Mouse (Mus musculus) liver, embryonic 14.5 days (tissue): Measurements from ENCODE around the gene Mrpl48.

Experiments
- CTCF ChIP-seq: IDR thresholded peaks from 2 replicates; pipeline ENCODE4 v1.5.1; 2016; ENCODE audit warnings: antibody characterized with exemption, low read depth, control low read depth
- EP300 ChIP-seq: IDR thresholded peaks from 2 replicates; pipeline ENCODE4 v1.6.1; 2016; ENCODE audit warnings: antibody characterized with exemption, low read depth

- TF ChIP-seq CTCF (no peak), EP300 (no peak)
These were observed 106.2 kb downstream of the Mrpl48 start for GRCm38 (mm10) chr7:100501844-100502373.
